Mouse (Mus musculus): ENCODE measurements at regions not wholly inside any gene's neighbourhood (a gene's known extent, or its start where the extent isn't known, plus 50 kb on each side); places are given as distances from the start of the nearest gene placed in this dataset.
"Not testable (repeated sequence)": the region's sequence is repeated elsewhere in the genome, so short reads cannot be mapped to it uniquely, and the experiment has no call there.

DNA sequence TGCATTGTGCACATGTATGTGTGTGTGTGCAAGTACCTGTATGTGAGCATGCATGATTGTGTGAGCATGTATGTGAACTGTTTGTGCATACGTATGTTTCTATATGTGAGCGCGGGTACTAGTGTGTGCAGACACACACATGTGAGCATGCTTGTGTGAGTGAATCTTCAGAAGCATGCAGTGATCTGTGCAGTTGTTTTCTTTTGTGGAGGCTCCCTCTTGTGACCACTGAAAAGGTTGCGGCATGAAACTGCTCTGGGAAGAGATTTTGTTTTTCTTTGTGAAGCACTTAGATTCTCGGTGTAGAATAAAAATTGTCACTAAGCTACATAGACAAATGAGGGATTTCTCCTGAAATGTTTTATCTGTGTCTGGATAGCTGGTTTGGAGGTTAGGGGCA, 189.2 kb upstream of the Rapgef5 start:
- not testable (repeated sequence) for H3K27ac ChIP-seq (ENCODE audit: insufficient read depth, low read depth, low read length, poor library complexity, severe bottlenecking); DNase-seq (ENCODE audit: low read depth, low spot score); H3K36me3 ChIP-seq (ENCODE audit: control insufficient read depth, insufficient read depth, low read length, poor library complexity, severe bottlenecking); H3K9me3 ChIP-seq (ENCODE audit: control insufficient read depth, insufficient read depth, low read depth, low read length); H3K4me3 ChIP-seq (ENCODE audit: insufficient read depth in 1 of 2, low read depth in 1 of 2, low read length in 2 of 2, poor library complexity in 1 of 2, severe bottlenecking in 1 of 2); H3K9ac ChIP-seq (ENCODE audit: insufficient read depth, low read depth, low read length, poor library complexity, severe bottlenecking); H3K4me1 ChIP-seq (ENCODE audit: control insufficient read depth in 2 of 2, insufficient read depth in 2 of 2, low read length in 2 of 2, poor library complexity in 1 of 2)
- in situ Hi-C loops (cut with MboI; ENCODE audit: low sequenced_read_pairs in 2 of 2, unreplicated experiment in 2 of 2): loop anchor here in 1 of 2 experiments (25.0 kb wide), 1 partner anchor 690 kb away; no protein-coding TSS in a partner anchor

DNA sequence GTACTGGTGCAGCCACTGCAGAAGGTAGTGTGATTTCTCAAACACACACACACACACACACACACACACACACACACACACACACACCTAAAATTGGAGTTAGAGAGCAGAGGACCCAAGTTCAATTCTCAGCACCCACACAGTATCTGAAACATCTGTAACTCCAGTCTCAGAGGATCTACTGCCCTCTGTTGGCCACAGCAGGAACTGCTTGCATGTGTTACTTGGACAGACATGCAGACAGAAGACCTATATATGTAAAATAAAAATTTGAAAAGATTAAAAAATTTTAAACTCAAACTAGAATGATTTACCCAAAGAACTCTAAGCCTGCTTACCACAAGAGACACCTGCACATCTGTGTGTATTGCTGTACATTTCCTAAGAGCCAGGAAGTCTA, 185.9 kb upstream of the Rapgef5 start:
- Histone ChIP-seq H3K36me3 (ENCODE audit: control insufficient read depth, insufficient read depth, low read length, poor library complexity, severe bottlenecking) (no peaks in the 10 kb centered on the region), H3K27ac (ENCODE audit: insufficient read depth, low read depth, low read length, poor library complexity, severe bottlenecking) (no peak overlapping the region), H3K9me3 (ENCODE audit: control insufficient read depth, insufficient read depth, low read depth, low read length) (no peaks in the 10 kb centered on the region), H3K9ac (ENCODE audit: insufficient read depth, low read depth, low read length, poor library complexity, severe bottlenecking) (no peak overlapping the region), H3K4me1 (ENCODE audit: control insufficient read depth in 2 of 2, insufficient read depth in 2 of 2, low read length in 2 of 2, poor library complexity in 1 of 2) (no peaks in the 10 kb centered on the region), H3K4me3 (ENCODE audit: insufficient read depth in 1 of 2, low read depth in 1 of 2, low read length in 2 of 2, poor library complexity in 1 of 2, severe bottlenecking in 1 of 2) (no peak overlapping the region)
- DNase-seq (ENCODE audit: low read depth, low spot score): peak; percentile 19
- TF ChIP-seq ZNF384 (IDR thresholded peaks at IDR 0.05; ENCODE audit: low read depth, low read length) (no peak), CHD2 (IDR thresholded peaks at IDR 0.05; ENCODE audit: low read depth, low read length) (no peak), ZC3H11A (IDR thresholded peaks at IDR 0.05; ENCODE audit: borderline replicate concordance, low read depth, low read length) (peak; percentile 32; the same call in 1 of the 2 replicates), HCFC1 (IDR thresholded peaks at IDR 0.05; ENCODE audit: borderline replicate concordance, insufficient read depth, low read length) (no peak), MAFK (IDR thresholded peaks at IDR 0.05; ENCODE audit: insufficient read depth, low read depth, low read length) (no peak)
- in situ Hi-C loops (cut with MboI; ENCODE audit: low sequenced_read_pairs in 2 of 2, unreplicated experiment in 2 of 2): loop anchor here in 1 of 2 experiments (25.0 kb wide), 1 partner anchor 693 kb away; no protein-coding TSS in a partner anchor

DNA sequence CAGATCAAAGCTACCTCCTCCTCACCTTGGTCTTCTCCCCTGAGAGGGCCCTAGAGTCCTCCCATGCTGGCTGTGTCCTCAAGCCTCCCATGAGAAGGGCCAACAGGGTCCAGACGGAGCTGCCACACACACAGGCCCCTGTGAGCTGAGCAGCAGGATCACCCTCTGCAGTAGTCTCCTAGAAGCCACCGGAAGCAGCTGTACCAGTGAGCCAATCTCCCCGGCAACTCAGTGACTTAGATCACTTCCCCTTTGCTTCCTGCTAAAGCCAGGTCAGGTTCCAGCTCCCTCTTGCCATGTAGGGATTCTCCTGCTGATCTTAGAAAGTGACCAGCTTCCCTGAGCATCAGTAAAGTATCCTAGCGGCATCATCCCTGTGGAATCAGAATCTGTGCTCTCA, 179.4 kb upstream of the Rapgef5 start:
- Histone ChIP-seq H3K9me3 (ENCODE audit: control insufficient read depth, insufficient read depth, low read depth, low read length) (no peaks in the 10 kb centered on the region), H3K27ac (ENCODE audit: insufficient read depth, low read depth, low read length, poor library complexity, severe bottlenecking) (no peak overlapping the region), H3K9ac (ENCODE audit: insufficient read depth, low read depth, low read length, poor library complexity, severe bottlenecking) (no peak overlapping the region), H3K4me3 (ENCODE audit: insufficient read depth in 1 of 2, low read depth in 1 of 2, low read length in 2 of 2, poor library complexity in 1 of 2, severe bottlenecking in 1 of 2) (no peak overlapping the region), H3K4me1 (ENCODE audit: control insufficient read depth in 2 of 2, insufficient read depth in 2 of 2, low read length in 2 of 2, poor library complexity in 1 of 2) (no peaks in the 10 kb centered on the region), H3K36me3 (ENCODE audit: control insufficient read depth, insufficient read depth, low read length, poor library complexity, severe bottlenecking) (no peaks in the 10 kb centered on the region)
- DNase-seq (ENCODE audit: low read depth, low spot score): no peak
- no peak for TF ChIP-seq ZNF384 (IDR thresholded peaks at IDR 0.05; ENCODE audit: low read depth, low read length)
- no peak for TF ChIP-seq HCFC1 (IDR thresholded peaks at IDR 0.05; ENCODE audit: borderline replicate concordance, insufficient read depth, low read length)
- TF ChIP-seq CHD2 (IDR thresholded peaks at IDR 0.05; ENCODE audit: low read depth, low read length): no peak
- no peak for TF ChIP-seq MAFK (IDR thresholded peaks at IDR 0.05; ENCODE audit: insufficient read depth, low read depth, low read length)
- TF ChIP-seq ZC3H11A (IDR thresholded peaks at IDR 0.05; ENCODE audit: borderline replicate concordance, low read depth, low read length): no peak
- in situ Hi-C loops (cut with MboI; ENCODE audit: low sequenced_read_pairs in 2 of 2, unreplicated experiment in 2 of 2): loop anchor here in 1 of 2 experiments (25.0 kb wide), 1 partner anchor 700 kb away; no protein-coding TSS in a partner anchor

DNA sequence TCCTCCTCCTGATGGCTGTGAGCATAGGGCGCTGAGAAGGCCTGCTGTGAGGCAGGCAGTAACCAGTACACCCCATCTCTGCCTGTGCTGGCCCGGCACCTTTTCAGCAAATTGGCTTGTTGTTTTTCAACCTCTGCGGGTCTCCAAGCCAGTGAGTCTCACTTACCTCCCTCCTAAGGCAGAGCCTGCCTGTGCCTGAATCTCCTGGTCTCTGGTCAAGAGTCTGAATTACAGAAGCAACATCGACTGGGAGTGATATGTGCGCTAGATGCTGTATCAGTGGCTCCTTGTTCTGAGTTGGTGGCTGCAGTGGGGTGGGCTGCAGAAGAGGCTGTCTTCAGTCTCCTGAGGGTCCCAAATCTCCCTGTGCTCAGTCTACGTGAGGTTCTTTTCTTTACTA, 174.0 kb upstream of the Rapgef5 start:
- Histone ChIP-seq H3K9me3 (ENCODE audit: control insufficient read depth, insufficient read depth, low read depth, low read length) (no peaks in the 10 kb centered on the region), H3K27ac (ENCODE audit: insufficient read depth, low read depth, low read length, poor library complexity, severe bottlenecking) (no peak overlapping the region), H3K4me1 (ENCODE audit: control insufficient read depth in 2 of 2, insufficient read depth in 2 of 2, low read length in 2 of 2, poor library complexity in 1 of 2) (no peaks in the 10 kb centered on the region), H3K36me3 (ENCODE audit: control insufficient read depth, insufficient read depth, low read length, poor library complexity, severe bottlenecking) (no peaks in the 10 kb centered on the region), H3K4me3 (ENCODE audit: insufficient read depth in 1 of 2, low read depth in 1 of 2, low read length in 2 of 2, poor library complexity in 1 of 2, severe bottlenecking in 1 of 2) (no peak overlapping the region), H3K9ac (ENCODE audit: insufficient read depth, low read depth, low read length, poor library complexity, severe bottlenecking) (no peak overlapping the region)
- in situ Hi-C loops (cut with MboI; ENCODE audit: low sequenced_read_pairs in 2 of 2, unreplicated experiment in 2 of 2): loop anchor here in 1 of 2 experiments (25.0 kb wide), 1 partner anchor 705 kb away; no protein-coding TSS in a partner anchor
- TF ChIP-seq MAFK (IDR thresholded peaks at IDR 0.05; ENCODE audit: insufficient read depth, low read depth, low read length): no peak
- no peak for TF ChIP-seq CHD2 (IDR thresholded peaks at IDR 0.05; ENCODE audit: low read depth, low read length)
- TF ChIP-seq HCFC1 (IDR thresholded peaks at IDR 0.05; ENCODE audit: borderline replicate concordance, insufficient read depth, low read length): no peak
- no peak for TF ChIP-seq ZNF384 (IDR thresholded peaks at IDR 0.05; ENCODE audit: low read depth, low read length)
- no peak for TF ChIP-seq ZC3H11A (IDR thresholded peaks at IDR 0.05; ENCODE audit: borderline replicate concordance, low read depth, low read length)
- DNase-seq (ENCODE audit: low read depth, low spot score): no peak

DNA sequence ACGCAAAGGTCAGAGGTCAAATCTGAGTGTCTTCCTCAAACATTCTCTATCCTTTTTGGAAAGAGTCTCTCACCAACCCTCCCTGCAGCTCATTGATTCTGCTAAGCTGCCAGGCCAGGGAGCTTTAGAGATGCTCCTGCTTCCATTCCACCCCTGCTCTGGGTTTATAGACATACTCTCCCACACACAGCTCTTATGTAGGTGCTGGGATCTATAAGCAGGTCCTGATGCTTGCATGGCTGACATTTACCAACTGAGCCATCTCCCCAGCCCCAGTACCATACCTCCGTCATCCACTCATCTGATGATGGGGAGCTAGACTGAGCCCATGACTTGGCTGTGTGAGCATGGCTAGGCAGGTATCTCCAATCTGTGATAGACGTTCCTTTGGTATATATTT, 173.2 kb upstream of the Rapgef5 start:
- no peak overlapping the region for H3K27ac ChIP-seq (ENCODE audit: insufficient read depth, low read depth, low read length, poor library complexity, severe bottlenecking)
- in situ Hi-C loops (cut with MboI; ENCODE audit: low sequenced_read_pairs in 2 of 2, unreplicated experiment in 2 of 2): loop anchor here in 1 of 2 experiments (25.0 kb wide), 1 partner anchor 706 kb away; no protein-coding TSS in a partner anchor
- no peaks in the 10 kb centered on the region for H3K36me3 ChIP-seq (ENCODE audit: control insufficient read depth, insufficient read depth, low read length, poor library complexity, severe bottlenecking)
- TF ChIP-seq ZNF384 (IDR thresholded peaks at IDR 0.05; ENCODE audit: low read depth, low read length) (no peak), MAFK (IDR thresholded peaks at IDR 0.05; ENCODE audit: insufficient read depth, low read depth, low read length) (no peak), HCFC1 (IDR thresholded peaks at IDR 0.05; ENCODE audit: borderline replicate concordance, insufficient read depth, low read length) (no peak), ZC3H11A (IDR thresholded peaks at IDR 0.05; ENCODE audit: borderline replicate concordance, low read depth, low read length) (no peak), CHD2 (IDR thresholded peaks at IDR 0.05; ENCODE audit: low read depth, low read length) (no peak)
- no peaks in the 10 kb centered on the region for H3K9me3 ChIP-seq (ENCODE audit: control insufficient read depth, insufficient read depth, low read depth, low read length)
- H3K4me3 ChIP-seq (ENCODE audit: insufficient read depth in 1 of 2, low read depth in 1 of 2, low read length in 2 of 2, poor library complexity in 1 of 2, severe bottlenecking in 1 of 2): no peak overlapping the region
- no peaks in the 10 kb centered on the region for H3K4me1 ChIP-seq (ENCODE audit: control insufficient read depth in 2 of 2, insufficient read depth in 2 of 2, low read length in 2 of 2, poor library complexity in 1 of 2)
- no peak overlapping the region for H3K9ac ChIP-seq (ENCODE audit: insufficient read depth, low read depth, low read length, poor library complexity, severe bottlenecking)
- DNase-seq (ENCODE audit: low read depth, low spot score): no peak

DNA sequence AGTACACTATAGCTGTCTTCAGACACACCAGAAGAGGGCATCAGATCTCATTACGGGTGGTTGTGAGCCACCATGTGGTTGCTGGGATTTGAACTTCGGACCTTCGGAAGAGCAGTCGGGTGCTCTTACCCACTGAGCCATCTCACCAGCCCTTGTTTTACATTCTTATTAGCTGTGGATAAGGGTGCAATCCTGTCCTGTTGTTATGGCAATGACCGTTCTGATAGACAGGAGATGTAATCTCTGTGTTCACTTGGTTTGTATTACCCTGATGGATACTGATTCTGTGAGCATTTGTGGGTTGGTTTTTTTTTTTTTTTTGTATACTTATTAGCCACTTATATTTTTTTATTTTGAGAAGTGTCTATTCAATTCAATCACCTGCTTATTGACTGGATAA, 172.7 kb upstream of the Rapgef5 start:
- H3K36me3 ChIP-seq (ENCODE audit: control insufficient read depth, insufficient read depth, low read length, poor library complexity, severe bottlenecking); DNase-seq (ENCODE audit: low read depth, low spot score); H3K27ac ChIP-seq (ENCODE audit: insufficient read depth, low read depth, low read length, poor library complexity, severe bottlenecking); H3K4me1 ChIP-seq (ENCODE audit: control insufficient read depth in 2 of 2, insufficient read depth in 2 of 2, low read length in 2 of 2, poor library complexity in 1 of 2); H3K9ac ChIP-seq (ENCODE audit: insufficient read depth, low read depth, low read length, poor library complexity, severe bottlenecking); H3K4me3 ChIP-seq (ENCODE audit: insufficient read depth in 1 of 2, low read depth in 1 of 2, low read length in 2 of 2, poor library complexity in 1 of 2, severe bottlenecking in 1 of 2); H3K9me3 ChIP-seq (ENCODE audit: control insufficient read depth, insufficient read depth, low read depth, low read length): not testable (repeated sequence)
- in situ Hi-C loops (cut with MboI; ENCODE audit: low sequenced_read_pairs in 2 of 2, unreplicated experiment in 2 of 2): loop anchor here in 1 of 2 experiments (25.0 kb wide), 1 partner anchor 706 kb away; no protein-coding TSS in a partner anchor

Data from ES-E14 (cell line).